Mouse (Mus musculus) C2C12 (cell line): ENCODE measurements around the gene Cdc20. TPM values are rescaled to one million over a fixed set of nuclear protein-coding genes. Genes with fewer than 3 reads are reported as not detected.

Source experiments
- H3K27me3 ChIP-seq: one replicate; pipeline ENCODE4 v1.6.1; 2011; ENCODE audit not compliant: control insufficient read depth, insufficient read depth, insufficient read length
- H3K36me3 ChIP-seq: one replicate; pipeline ENCODE4 v1.6.1; 2011; ENCODE audit not compliant: control insufficient read depth, insufficient read depth
- H3K4me3 ChIP-seq: one replicate; pipeline ENCODE4 v1.5.1; 2011; ENCODE audit warnings: mild to moderate bottlenecking, control low read depth; ENCODE audit not compliant: poor library complexity, insufficient read depth, severe bottlenecking
- H3K79me2 ChIP-seq: one replicate; pipeline ENCODE4 v1.6.1; 2011; ENCODE audit not compliant: control insufficient read depth, insufficient read depth
- H3K79me3 ChIP-seq: one replicate; pipeline ENCODE4 v1.6.1; 2011; ENCODE audit warnings: low read depth, control low read depth
- H3ac ChIP-seq: one replicate; pipeline ENCODE3; 2011; ENCODE audit warnings: low read depth; ENCODE audit not compliant: control insufficient read depth, insufficient read length
- CEBPB ChIP-seq: IDR thresholded peaks from one replicate; pipeline ENCODE4 v1.6.1; 2011; ENCODE audit warnings: low read depth, mild to moderate bottlenecking, control low read depth, moderate library complexity
- CTCF ChIP-seq: IDR thresholded peaks from one replicate; pipeline ENCODE4 v1.5.1; 2011; ENCODE audit not compliant: control insufficient read depth, insufficient read depth, insufficient read length
- FOSL1 ChIP-seq: IDR thresholded peaks from one replicate; pipeline ENCODE4 v1.8.0; 2011; ENCODE audit warnings: mild to moderate bottlenecking, low read length; ENCODE audit not compliant: poor library complexity, insufficient read depth, severe bottlenecking
- MAX ChIP-seq: IDR thresholded peaks from one replicate; pipeline ENCODE4 v1.6.1; 2011; ENCODE audit warnings: mild to moderate bottlenecking, control low read depth
- MYOD1 ChIP-seq: IDR thresholded peaks from one replicate; pipeline ENCODE4 v1.6.1; 2011; ENCODE audit warnings: low read depth; ENCODE audit not compliant: control insufficient read depth, insufficient read length
- MYOG ChIP-seq: IDR thresholded peaks from one replicate; pipeline ENCODE4 v1.6.1; 2011; ENCODE audit not compliant: control insufficient read depth, insufficient read length; ENCODE audit errors: extremely low read depth
- USF1 ChIP-seq: IDR thresholded peaks from one replicate; pipeline ENCODE4 v1.6.1; 2011; ENCODE audit warnings: low read depth, mild to moderate bottlenecking, control low read depth, moderate library complexity
- polyA plus RNA-seq: library from polyadenylated mRNA; unstranded; fragments of >200 nt; fragmentation: generic; extraction: Trizol; gene quantifications from one replicate; pipeline ENCODE4 v1.2.1, GENCODE M21; 2012; ENCODE audit warnings: missing spikeins

Gene Cdc20
- polyA plus RNA-seq, 1 experiment = 274 TPM

DNA sequence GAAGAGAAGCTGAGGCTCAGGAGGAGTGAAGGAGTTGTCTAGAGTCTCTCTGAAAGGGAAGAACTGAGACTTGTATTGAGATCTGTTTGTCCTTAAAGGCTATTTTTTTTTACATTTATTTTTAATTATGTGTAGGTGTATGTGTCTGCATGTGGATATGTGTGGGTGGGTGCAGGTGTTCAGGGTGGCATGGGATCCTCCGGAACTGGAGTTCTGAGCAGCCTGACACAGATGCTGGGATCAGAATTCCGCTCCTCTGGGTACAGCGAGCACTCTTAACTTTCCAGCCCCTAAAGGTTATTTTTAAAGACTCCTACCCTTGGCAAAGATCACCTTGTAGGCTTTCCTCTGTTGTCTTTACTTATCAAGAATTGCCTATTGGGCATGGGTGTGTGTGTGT lies 27.8 kb upstream of the Cdc20 start:
- no peak overlapping the region for H3ac ChIP-seq
- no peak for TF ChIP-seq MAX
- no peak for TF ChIP-seq MYOD1
- no peak for TF ChIP-seq FOSL1
- no peak for TF ChIP-seq CTCF
- no peak for TF ChIP-seq CEBPB
- TF ChIP-seq USF1 = no peak
- no peak overlapping the region for H3K4me3 ChIP-seq
- peaks cover 31% of the 10 kb centered on the region for H3K27me3 ChIP-seq
- no peaks in the 10 kb centered on the region for H3K36me3 ChIP-seq
- H3K79me2 ChIP-seq = no peaks in the 10 kb centered on the region
- H3K79me3 ChIP-seq = no peaks in the 10 kb centered on the region

DNA sequence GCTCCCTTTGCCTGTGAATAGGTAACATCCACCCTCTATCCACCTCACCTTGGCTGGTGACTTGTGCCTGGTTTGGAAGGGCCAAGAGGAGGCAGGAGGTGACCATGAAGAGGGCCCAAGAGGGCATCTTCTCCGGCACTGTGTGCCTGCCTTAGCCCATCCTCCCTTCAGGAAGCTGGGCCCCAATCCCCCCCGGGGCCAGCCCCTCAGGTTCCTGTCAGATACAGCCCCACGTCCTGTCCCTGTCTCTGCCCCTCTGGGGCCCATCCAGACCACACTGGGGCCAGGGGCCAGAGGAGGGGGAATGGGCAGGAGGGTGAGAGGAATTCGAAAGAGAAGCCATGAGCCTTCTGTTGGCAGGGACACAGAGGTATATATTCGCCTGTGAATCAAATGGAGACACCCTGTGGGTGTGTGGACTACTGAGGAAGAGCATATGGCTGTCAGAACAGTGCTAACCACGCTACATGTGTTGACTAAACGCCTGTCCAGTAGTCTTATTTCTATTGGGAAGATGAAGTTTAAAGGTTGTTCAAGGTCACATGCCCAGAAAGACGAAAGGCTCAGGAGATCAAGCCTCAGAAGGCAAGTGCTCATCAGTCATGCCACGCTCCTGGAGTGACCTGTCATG lies 20.3 kb upstream of the Cdc20 start, which contains the start of gene Mpl:
Mpl (minus strand) TSS at position 169 of the 631 bp plus-strand sequence.
- H3ac ChIP-seq = no peak within 1 kb of the TSS
- H3K36me3 ChIP-seq = no peaks in the 10 kb centered on the region
- no peaks in the 10 kb centered on the region for H3K79me3 ChIP-seq
- no peaks in the 10 kb centered on the region for H3K79me2 ChIP-seq
- TF ChIP-seq MYOD1 = no peak
- TF ChIP-seq CTCF = no peak
- no peak for TF ChIP-seq CEBPB
- no peak for TF ChIP-seq USF1
- TF ChIP-seq MYOG = no peak
- no peak within 1 kb of the TSS for H3K4me3 ChIP-seq
- peaks cover 52% of the 10 kb centered on the region for H3K27me3 ChIP-seq

DNA sequence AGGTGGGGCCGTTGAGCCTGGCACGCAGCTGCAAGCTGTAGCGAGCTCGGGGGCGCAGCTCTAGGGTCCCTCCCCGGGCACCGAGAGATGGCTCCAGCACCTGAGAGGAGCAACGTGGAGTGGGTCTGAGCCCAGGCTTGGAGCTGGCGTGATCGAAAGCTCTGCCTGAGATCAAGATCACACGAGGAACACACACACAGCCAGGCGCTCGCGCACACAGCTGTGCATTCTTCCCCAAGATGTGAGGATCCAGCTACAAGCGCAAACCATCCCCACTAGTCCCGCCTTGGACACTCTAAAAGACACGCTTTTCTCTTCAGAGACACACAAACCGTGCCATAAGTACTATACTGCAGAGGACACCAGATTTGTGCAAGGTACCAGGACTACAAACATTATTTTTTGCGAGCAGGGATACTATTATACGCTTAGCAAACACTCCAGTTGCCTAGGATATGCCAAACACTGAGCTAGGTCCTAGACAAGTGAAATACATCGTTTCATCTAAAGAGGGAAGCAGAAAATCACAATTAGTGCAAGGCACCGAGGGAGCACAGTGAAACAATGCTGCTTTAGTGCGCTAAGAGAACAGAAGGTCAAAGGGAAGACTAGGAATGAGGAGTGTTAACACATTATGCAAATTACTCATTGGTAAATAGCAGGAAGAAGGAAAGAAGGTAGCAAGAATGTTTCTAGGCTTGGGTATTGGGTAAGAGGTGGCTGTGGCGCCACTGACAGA lies 9.4 kb upstream of the Cdc20 start:
- no peaks in the 10 kb centered on the region for H3K36me3 ChIP-seq
- no peak overlapping the region for H3ac ChIP-seq
- H3K4me3 ChIP-seq = no peak overlapping the region
- TF ChIP-seq CEBPB (no peak), MAX (no peak), USF1 (no peak), MYOG (no peak), CTCF (no peak), MYOD1 (no peak), FOSL1 (no peak)
- no peaks in the 10 kb centered on the region for H3K79me3 ChIP-seq
- no peaks in the 10 kb centered on the region for H3K79me2 ChIP-seq
- peaks cover 40% of the 10 kb centered on the region for H3K27me3 ChIP-seq

DNA sequence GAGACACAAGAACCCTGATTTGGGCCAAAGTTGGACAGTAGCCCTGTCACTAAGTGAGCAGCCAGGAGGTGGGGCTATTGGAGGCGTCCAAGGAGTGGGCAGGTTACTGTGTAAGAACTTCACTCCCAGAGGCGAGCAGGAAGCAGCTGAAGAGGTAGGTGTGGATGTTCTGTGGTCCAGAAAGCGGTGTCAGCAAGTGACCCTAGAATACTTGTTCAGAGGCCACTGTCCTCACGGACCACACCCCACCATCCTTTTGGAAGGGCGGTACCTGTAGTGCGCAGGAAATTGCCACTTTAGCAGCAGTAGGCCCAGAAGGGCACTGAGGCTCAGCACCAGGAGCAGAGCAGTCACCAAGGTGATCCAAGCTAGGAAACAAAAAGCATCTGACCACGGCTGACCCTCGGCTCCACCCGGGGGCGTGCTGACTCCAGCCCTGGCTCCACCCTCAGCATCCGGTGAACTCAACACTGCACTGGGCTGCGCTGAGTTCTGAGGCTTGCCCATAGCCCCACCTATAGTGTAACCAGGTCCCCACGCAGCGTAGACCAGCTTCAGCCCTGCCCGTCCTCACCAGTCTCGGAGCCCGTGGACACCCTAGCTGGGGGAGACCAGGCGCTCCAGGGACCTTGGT lies 8.7 kb upstream of the Cdc20 start:
- Histone ChIP-seq H3K4me3 (no peak overlapping the region), H3K36me3 (no peaks in the 10 kb centered on the region), H3ac (no peak overlapping the region), H3K79me2 (no peaks in the 10 kb centered on the region), H3K79me3 (no peaks in the 10 kb centered on the region), H3K27me3 (peaks cover 38% of the 10 kb centered on the region)
- TF ChIP-seq CEBPB (no peak), USF1 (no peak), MAX (no peak), CTCF (no peak), MYOD1 (no peak), FOSL1 (no peak), MYOG (no peak)

DNA sequence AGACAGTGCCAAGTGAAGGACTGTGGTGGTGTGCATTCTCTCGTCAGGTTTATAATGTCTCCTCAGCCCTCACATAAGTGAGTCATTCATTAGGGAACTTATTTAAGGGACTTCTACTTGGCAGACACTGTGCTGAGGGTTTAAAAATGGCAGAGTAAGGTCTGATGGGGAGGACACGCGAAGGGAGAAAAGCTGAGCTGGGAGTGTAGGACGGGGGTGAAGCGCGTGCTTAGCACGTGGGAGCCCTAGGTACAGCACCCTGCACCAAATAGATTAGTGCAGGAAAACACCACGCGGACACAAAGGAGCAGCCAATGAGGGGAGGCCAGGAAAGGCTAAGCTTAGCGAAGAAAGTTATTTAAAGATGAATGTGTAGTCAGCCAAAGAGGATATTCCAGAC lies 7.9 kb upstream of the Cdc20 start:
- no peak overlapping the region for H3ac ChIP-seq
- TF ChIP-seq FOSL1 (no peak), MYOG (no peak), MAX (no peak), USF1 (no peak), CEBPB (no peak), MYOD1 (no peak), CTCF (no peak)

DNA sequence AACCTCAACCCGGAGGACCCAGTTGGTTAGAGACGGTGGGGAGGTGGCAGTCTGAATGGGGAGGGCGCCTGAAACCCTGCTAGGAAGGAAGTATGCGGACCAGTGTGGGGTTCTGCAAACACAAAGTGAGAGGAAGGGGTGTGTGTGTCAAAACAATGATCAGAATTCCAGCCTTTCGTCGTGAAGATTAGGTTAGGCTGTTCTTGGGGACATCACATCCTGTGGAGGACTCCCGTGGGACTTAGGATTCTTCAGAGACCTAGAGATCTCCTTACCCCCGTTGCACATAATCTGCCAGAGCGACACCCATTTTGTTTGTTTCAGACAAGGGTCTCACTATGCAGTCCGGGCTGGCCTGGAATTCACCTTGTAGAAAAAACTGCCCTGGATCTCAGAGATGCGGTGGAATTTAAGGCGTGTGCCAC lies 689 bp upstream of the Cdc20 start:
- peaks cover 4% of the 10 kb centered on the region for H3K27me3 ChIP-seq
- H3K79me2 ChIP-seq = peaks cover 43% of the 10 kb centered on the region
- no peak for TF ChIP-seq MYOG
- no peak for TF ChIP-seq CEBPB
- no peak for TF ChIP-seq CTCF
- no peak for TF ChIP-seq MYOD1
- TF ChIP-seq FOSL1 = no peak
- no peak for TF ChIP-seq MAX
- TF ChIP-seq USF1 = no peak
- H3ac ChIP-seq = peak overlapping the region; percentile 67
- peak overlapping the region; percentile 83 for H3K4me3 ChIP-seq
- H3K36me3 ChIP-seq = peaks cover 34% of the 10 kb centered on the region
- H3K79me3 ChIP-seq = peaks cover 29% of the 10 kb centered on the region

More for the DNA sequence above, 7.9 kb upstream of the Cdc20 start:
- H3K36me3 ChIP-seq = no peaks in the 10 kb centered on the region
- no peak overlapping the region for H3K4me3 ChIP-seq
- no peaks in the 10 kb centered on the region for H3K79me2 ChIP-seq
- H3K27me3 ChIP-seq = peaks cover 32% of the 10 kb centered on the region
- H3K79me3 ChIP-seq = no peaks in the 10 kb centered on the region
